Mouse (Mus musculus) E14TG2a.4 (cell line): ENCODE data around the gene Fuca1.
A peak's percentile ranks its signal among the peaks of the same experiment; 100 is the strongest.

Experiments
- H3K27me3 ChIP-seq: 2 replicates; pipeline ENCODE4 v1.6.1; 2014; ENCODE audit warnings: low read length, control low read depth; ENCODE audit not compliant: insufficient read depth
- H3K36me3 ChIP-seq: 2 replicates; pipeline ENCODE4 v1.6.1; 2014; ENCODE audit warnings: low read length, control low read depth; ENCODE audit not compliant: insufficient read depth
- H3K4me1 ChIP-seq: replicated peaks from 2 replicates; pipeline ENCODE4 v1.6.1; 2014; ENCODE audit warnings: low read depth, low read length, control low read depth
- H3K4me3 ChIP-seq: replicated peaks from 2 replicates; pipeline ENCODE4 v1.5.1; 2014; ENCODE audit warnings: mild to moderate bottlenecking, low read length
- H3K9me3 ChIP-seq: 2 replicates; pipeline ENCODE4 v1.6.1; 2014; ENCODE audit warnings: low read length, control low read depth
- CTCF ChIP-seq: conservative IDR thresholded peaks from 2 replicates; pipeline ENCODE4 v1.5.1; 2014; ENCODE audit warnings: low read length
- NANOG ChIP-seq: IDR thresholded peaks from 2 replicates; pipeline ENCODE4 v1.6.1; 2014; ENCODE audit warnings: borderline replicate concordance, low read length, mixed read lengths
- POU5F1 ChIP-seq: IDR thresholded peaks from 2 replicates; pipeline ENCODE4 v1.6.1; 2014; ENCODE audit warnings: low read length, borderline replicate concordance

Fuca1 gene

GRCm38 (mm10) chr4:135962198-135962597, 41.7 kb downstream of the Fuca1 start:
- H3K4me3 ChIP-seq = 0 out of 2 replicates have a peak overlapping the region, but pooled peaks have one; percentile 13
- peaks cover 9% of the 10 kb centered on the region for H3K27me3 ChIP-seq
- TF ChIP-seq NANOG = no peak
- no peak for TF ChIP-seq CTCF
- H3K9me3 ChIP-seq = no peaks in the 10 kb centered on the region
- H3K4me1 ChIP-seq = peaks cover 59% of the 10 kb centered on the region
- peaks cover 25% of the 10 kb centered on the region for H3K36me3 ChIP-seq

- Histone ChIP-seq H3K4me3 (peak overlapping the region; percentile 93), H3K36me3 (peaks cover 30% of the 10 kb centered on the region), H3K4me1 (peaks cover 63% of the 10 kb centered on the region), H3K9me3 (no peaks in the 10 kb centered on the region), H3K27me3 (peaks cover 9% of the 10 kb centered on the region)
- TF ChIP-seq NANOG = no peak
- no peak for TF ChIP-seq CTCF
- TF ChIP-seq POU5F1 = no peak
These were observed 42.4 kb downstream of the Fuca1 start for GRCm38 (mm10) chr4:135962946-135963345.

- Histone ChIP-seq H3K27me3 (peaks cover 9% of the 10 kb centered on the region), H3K4me3 (peak within 1 kb of the TSS; percentile 93), H3K4me1 (peaks cover 62% of the 10 kb centered on the region), H3K36me3 (peaks cover 37% of the 10 kb centered on the region), H3K9me3 (no peaks in the 10 kb centered on the region)
- TF ChIP-seq NANOG (no peak), POU5F1 (no peak), CTCF (no peak)
These were observed 43.1 kb downstream of the Fuca1 start, which contains the start of gene Gale for GRCm38 (mm10) chr4:135963457-135964193. Gale (plus strand) TSS chr4:135963727.

- Histone ChIP-seq H3K4me3 (peak overlapping the region; percentile 93), H3K4me1 (peaks cover 66% of the 10 kb centered on the region), H3K27me3 (peaks cover 9% of the 10 kb centered on the region), H3K36me3 (peaks cover 45% of the 10 kb centered on the region), H3K9me3 (no peaks in the 10 kb centered on the region)
- no peak for TF ChIP-seq POU5F1
- TF ChIP-seq NANOG = no peak
- no peak for TF ChIP-seq CTCF
These were observed 43.9 kb downstream of the Fuca1 start for GRCm38 (mm10) chr4:135964426-135964825.

GRCm38 (mm10) chr4:135965113-135965512, 44.6 kb downstream of the Fuca1 start:
- peaks cover 9% of the 10 kb centered on the region for H3K27me3 ChIP-seq
- no peaks in the 10 kb centered on the region for H3K9me3 ChIP-seq
- H3K4me1 ChIP-seq = peaks cover 71% of the 10 kb centered on the region
- no peak overlapping the region for H3K4me3 ChIP-seq
- TF ChIP-seq CTCF (no peak), POU5F1 (no peak), NANOG (no peak)
- H3K36me3 ChIP-seq = peaks cover 51% of the 10 kb centered on the region

- Histone ChIP-seq H3K4me1 (peaks cover 74% of the 10 kb centered on the region), H3K27me3 (peaks cover 9% of the 10 kb centered on the region), H3K4me3 (no peak overlapping the region), H3K9me3 (no peaks in the 10 kb centered on the region), H3K36me3 (peaks cover 56% of the 10 kb centered on the region)
- TF ChIP-seq POU5F1 (no peak), NANOG (no peak), CTCF (no peak)
These were observed 45.7 kb downstream of the Fuca1 start for GRCm38 (mm10) chr4:135966283-135966682.

- Histone ChIP-seq H3K36me3 (peaks cover 50% of the 10 kb centered on the region), H3K9me3 (no peaks in the 10 kb centered on the region), H3K4me3 (0 out of 2 replicates have a peak overlapping the region, but pooled peaks have one; percentile 3), H3K27me3 (peaks cover 9% of the 10 kb centered on the region), H3K4me1 (peaks cover 77% of the 10 kb centered on the region)
- TF ChIP-seq POU5F1 = no peak
These were observed 46.7 kb downstream of the Fuca1 start for GRCm38 (mm10) chr4:135967086-135967760.

- Histone ChIP-seq H3K4me3 (peak overlapping the region; percentile 39; the same call in 1 of the 2 replicates), H3K4me1 (peaks cover 78% of the 10 kb centered on the region), H3K27me3 (peaks cover 9% of the 10 kb centered on the region), H3K36me3 (peaks cover 50% of the 10 kb centered on the region), H3K9me3 (no peaks in the 10 kb centered on the region)
- no peak for TF ChIP-seq CTCF
- TF ChIP-seq POU5F1 = no peak
- TF ChIP-seq NANOG = no peak
These were observed 47.8 kb downstream of the Fuca1 start for GRCm38 (mm10) chr4:135968271-135968869.
